Mouse (Mus musculus) kidney, postnatal 0 days (tissue): ENCODE data around the gene Ggt7. TPM values are rescaled to one million over a fixed set of nuclear protein-coding genes. Genes with fewer than 3 reads are reported as not detected.

Experiments
- ATAC-seq: fragments of 200-750 bp; cut with Nextera tagmentation; replicated peaks from 2 replicates; pipeline ENCODE4 v1.8.0; 2017; ENCODE audit warnings: low read depth, moderate number of reproducible peaks, moderate TSS enrichment, moderate library complexity; ENCODE audit not compliant: low FRiP score
- DNase-seq: peaks from one replicate; pipeline ENCODE4 v3.0.0-alpha.2; 2016; ENCODE audit warnings: low spot score
- H3K27ac ChIP-seq: fragments of 300-500 bp; sonication (generic); 2 replicates; pipeline ENCODE4 v1.5.1; 2014; ENCODE audit warnings: mild to moderate bottlenecking
- H3K27me3 ChIP-seq: fragments of 300-500 bp; sonication (generic); 2 replicates; pipeline ENCODE4 v1.6.1; 2014; ENCODE audit warnings: low read length, mixed read lengths; ENCODE audit not compliant: insufficient read depth
- H3K36me3 ChIP-seq: fragments of 300-500 bp; sonication (generic); 2 replicates; pipeline ENCODE4 v1.6.1; 2014; ENCODE audit warnings: low read length, mixed read lengths; ENCODE audit not compliant: insufficient read depth
- H3K4me1 ChIP-seq: fragments of 300-500 bp; sonication (generic); replicated peaks from 2 replicates; pipeline ENCODE4 v1.6.1; 2014; ENCODE audit warnings: antibody characterized with exemption, low read length, mixed read lengths; ENCODE audit not compliant: insufficient read depth
- H3K4me2 ChIP-seq: fragments of 300-500 bp; sonication (generic); 2 replicates; pipeline ENCODE4 v1.6.1; 2014; ENCODE audit warnings: mild to moderate bottlenecking, low read length, moderate library complexity, mixed read lengths
- H3K4me3 ChIP-seq: fragments of 300-500 bp; sonication (generic); replicated peaks from 2 replicates; pipeline ENCODE4 v1.5.1; 2014; ENCODE audit warnings: low read depth, low read length
- H3K9ac ChIP-seq: fragments of 300-500 bp; sonication (generic); 2 replicates; pipeline ENCODE4 v1.6.1; 2014; ENCODE audit warnings: low read depth, low read length
- H3K9me3 ChIP-seq: fragments of 300-500 bp; sonication (generic); replicated peaks from 2 replicates; pipeline ENCODE4 v1.6.1; 2016; ENCODE audit warnings: low read length, inconsistent platforms, mixed read lengths
- CTCF ChIP-seq: IDR thresholded peaks from 2 replicates; pipeline ENCODE4 v1.5.1; 2016; ENCODE audit warnings: antibody characterized with exemption, low read depth, mild to moderate bottlenecking, moderate library complexity
- WGBS: fragments of 180-500 bp; shearing (Covaris S2); extraction: QIAGEN DNeasy Blood & Tissue Kit; methylation state at CpG from one replicate; pipeline ENCODE4 v1.1.7; 2014; 5-methylcytosine and 5-hydroxymethylcytosine counted together
- polyA plus RNA-seq: library from polyadenylated mRNA; unstranded; fragments of >200 nt; fragmentation: Nextera tagmentation; extraction: Ambion mirVana; gene quantifications from 2 replicates; pipeline ENCODE4 v1.2.1, GENCODE M21; 2015

Ggt7 gene
- polyA plus RNA-seq, 1 experiment from 2014 or later = 2.0 TPM

- WGBS = 89% methylated on average over 6 of the region's 6 CpGs
- H3K9ac ChIP-seq = no peak overlapping the region
- DNase-seq (no peak), ATAC-seq (no peak)
- H3K4me3 ChIP-seq = no peak overlapping the region
- no peaks in the 10 kb centered on the region for H3K27me3 ChIP-seq
- no peak overlapping the region for H3K4me2 ChIP-seq
- H3K4me1 ChIP-seq = no peaks in the 10 kb centered on the region
- no peak for TF ChIP-seq CTCF
- no peaks in the 10 kb centered on the region for H3K9me3 ChIP-seq
- H3K27ac ChIP-seq = no peak overlapping the region
- no peaks in the 10 kb centered on the region for H3K36me3 ChIP-seq
Observed at GRCm38 (mm10) chr2:155490998-155491397, 27.0 kb downstream of the Ggt7 start.

- 44% methylated on average over 3 of the region's 3 CpGs for WGBS
- ATAC-seq (peak; percentile 57; the same call in 1 of the 2 replicates), DNase-seq (peak; percentile 73)
Observed at GRCm38 (mm10) chr2:155482021-155482420, 36.0 kb downstream of the Ggt7 start.

GRCm38 (mm10) chr2:155473570-155474088 is 44.4 kb downstream of the Ggt7 start, which contains the start of gene Ncoa6:
Ncoa6 (minus strand) TSS chr2:155473894.
- Histone ChIP-seq H3K27ac (peak within 1 kb of the TSS; percentile 94), H3K4me1 (peaks cover 9% of the 10 kb centered on the region; the same call in 1 of the 2 replicates), H3K36me3 (no peaks in the 10 kb centered on the region), H3K9me3 (no peaks in the 10 kb centered on the region), H3K27me3 (no peaks in the 10 kb centered on the region), H3K4me3 (peak within 1 kb of the TSS; percentile 97), H3K9ac (peak within 1 kb of the TSS; percentile 99), H3K4me2 (peak within 1 kb of the TSS; percentile 82)
- WGBS = 1% methylated on average over 48 of the region's 72 CpGs
- ATAC-seq (peak; percentile 75), DNase-seq (peak; percentile 77)
- no peak for TF ChIP-seq CTCF

More at GRCm38 (mm10) chr2:155482021-155482420, 36.0 kb downstream of the Ggt7 start:
- Histone ChIP-seq H3K27ac (no peak overlapping the region), H3K36me3 (no peaks in the 10 kb centered on the region), H3K4me3 (no peak overlapping the region), H3K4me1 (no peaks in the 10 kb centered on the region), H3K27me3 (no peaks in the 10 kb centered on the region), H3K9me3 (no peaks in the 10 kb centered on the region), H3K9ac (no peak overlapping the region), H3K4me2 (no peak overlapping the region)
- peak; percentile 70 for TF ChIP-seq CTCF

GRCm38 (mm10) chr2:155472671-155473569 is 45.1 kb downstream of the Ggt7 start:
- peak overlapping the region; percentile 99 for H3K9ac ChIP-seq
- WGBS = 2% methylated on average over 45 of the region's 71 CpGs
- no peaks in the 10 kb centered on the region for H3K36me3 ChIP-seq

GRCm38 (mm10) chr2:155466861-155467260 is 51.2 kb downstream of the Ggt7 start:
- H3K9ac ChIP-seq = no peak overlapping the region
- DNase-seq (no peak), ATAC-seq (no peak)
- 0 out of 2 replicates have a peak, but pooled peaks cover 3% of the 10 kb centered on the region for H3K4me1 ChIP-seq
- no peaks in the 10 kb centered on the region for H3K36me3 ChIP-seq
- no peaks in the 10 kb centered on the region for H3K27me3 ChIP-seq
- H3K4me2 ChIP-seq = no peak overlapping the region
- no peaks in the 10 kb centered on the region for H3K9me3 ChIP-seq
- TF ChIP-seq CTCF = no peak
- WGBS = 100% methylated on average over 1 of the region's 1 CpGs
- no peak overlapping the region for H3K27ac ChIP-seq
- no peak overlapping the region for H3K4me3 ChIP-seq

More at GRCm38 (mm10) chr2:155472671-155473569, 45.1 kb downstream of the Ggt7 start:
- no peak for TF ChIP-seq CTCF
- peaks cover 9% of the 10 kb centered on the region; the same call in 1 of the 2 replicates for H3K4me1 ChIP-seq
- H3K27ac ChIP-seq = peak overlapping the region; percentile 94
- no peaks in the 10 kb centered on the region for H3K27me3 ChIP-seq
- peak overlapping the region; percentile 97 for H3K4me3 ChIP-seq
- peak; percentile 62 for ATAC-seq
- H3K9me3 ChIP-seq = no peaks in the 10 kb centered on the region
- peak; percentile 76 for DNase-seq
- H3K4me2 ChIP-seq = peak overlapping the region; percentile 82

GRCm38 (mm10) chr2:155453591-155453990 is 64.4 kb downstream of the Ggt7 start:
- no peak overlapping the region for H3K9ac ChIP-seq
- 78% methylated on average over 7 of the region's 7 CpGs for WGBS
- no peaks in the 10 kb centered on the region for H3K27me3 ChIP-seq
- H3K4me2 ChIP-seq = no peak overlapping the region
- TF ChIP-seq CTCF = no peak
- no peak for DNase-seq
- H3K4me1 ChIP-seq = no peaks in the 10 kb centered on the region
- no peak overlapping the region for H3K27ac ChIP-seq
- no peak overlapping the region for H3K4me3 ChIP-seq
- H3K9me3 ChIP-seq = no peaks in the 10 kb centered on the region
- no peak for ATAC-seq
- no peaks in the 10 kb centered on the region for H3K36me3 ChIP-seq
